In the genomic region with DNA sequence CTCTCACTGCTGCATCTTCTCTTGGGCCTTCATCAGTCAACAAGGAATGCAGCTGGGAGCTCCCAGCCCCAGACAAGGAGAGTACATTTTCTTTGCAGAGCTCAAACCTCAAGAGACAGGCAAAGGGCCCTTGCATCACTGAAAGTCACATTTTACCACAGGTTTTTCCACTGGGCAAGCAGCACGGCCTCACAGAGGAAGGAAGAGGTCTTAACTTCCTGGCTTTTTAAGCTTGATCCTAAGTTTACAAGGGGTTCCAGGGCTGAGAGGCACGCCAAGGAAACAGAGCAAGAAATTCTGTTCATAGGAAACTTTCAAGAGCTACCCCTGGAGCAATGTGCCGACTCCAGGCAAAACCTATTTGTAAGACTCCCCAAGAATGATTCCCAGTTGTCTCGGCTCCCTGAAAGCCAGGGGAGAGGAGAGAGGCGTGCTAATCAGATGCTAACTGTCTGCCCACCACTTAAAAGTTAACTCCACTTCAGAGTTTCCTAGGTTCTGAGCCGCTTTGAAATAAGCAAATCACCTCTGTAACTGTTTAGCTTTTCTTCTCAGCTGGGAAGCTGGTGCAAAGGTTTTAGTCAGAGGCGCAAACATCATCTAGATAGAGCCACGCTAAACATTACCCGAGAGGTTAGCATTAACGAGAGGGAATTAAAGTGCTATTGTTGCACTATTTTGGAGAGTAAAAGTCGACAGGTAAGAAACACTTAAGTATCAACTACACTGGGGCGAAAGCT, we compare ENCODE assay signal across 14 mouse cellular contexts. TPM values are rescaled to one million over a fixed set of nuclear protein-coding genes. Genes with fewer than 3 reads are reported as not detected.
DNase-seq lines count a peak whose midpoint lies in the region; ATAC-seq and TF ChIP-seq lines count a peak whose summit lies in the region.
"Had no signal": no experiment of that assay in that cellular context is flagged by ENCODE, and none has a peak within 500 bp of the region (broad histone marks: within the 10 kb centered on the region; RNA-seq: fewer than 3 reads in every experiment).

No protein-coding gene starts in this region.

- no peak overlapping the region for H3K4me3 ChIP-seq in heart, embryonic 12.5 days
- no peak overlapping the region for H3K4me3 ChIP-seq in bone marrow macrophage, adult 2 months (ENCODE audit: insufficient read depth, low read length)
- H3K4me3 ChIP-seq in limb, embryonic 10.5 days = no peak overlapping the region
- H3K4me3 ChIP-seq: forebrain, embryonic 13.5 days; hindbrain, embryonic 15.5 days; left cerebral cortex, adult 2 months; midbrain, embryonic 15.5 days; neural tube, embryonic 12.5 days had no signal

- no peak for TF ChIP-seq CTCF in bone marrow macrophage, adult 2 months (IDR thresholded peaks at IDR 0.05; ENCODE audit: low read depth, low read length)

- peak overlapping the region; percentile 42; the same call in 1 of the 2 replicates for H3K27ac ChIP-seq in heart, embryonic 12.5 days (ENCODE audit: poor library complexity, severe bottlenecking)
- H3K27ac ChIP-seq in bone marrow macrophage, adult 2 months (ENCODE audit: insufficient read depth, low read depth, low read length) = peak overlapping the region; percentile 1; the same call in 1 of the 2 replicates
- H3K27ac ChIP-seq in limb, embryonic 10.5 days = peak overlapping the region; percentile 47; the same call in 1 of the 2 replicates
- H3K27ac ChIP-seq: forebrain, embryonic 13.5 days; hindbrain, embryonic 15.5 days; left cerebral cortex, adult 2 months; liver, embryonic 14.5 days; midbrain, embryonic 15.5 days; neural tube, embryonic 12.5 days had no signal

- WGBS in heart, embryonic 12.5 days = 33% methylated on average over 12 of the region's 12 CpGs
- 42% methylated on average over 12 of the region's 12 CpGs for WGBS in limb, embryonic 10.5 days

- H3K9ac ChIP-seq in heart, embryonic 12.5 days = no peak overlapping the region
- H3K9ac ChIP-seq: forebrain, embryonic 13.5 days; hindbrain, embryonic 15.5 days; liver, embryonic 14.5 days; midbrain, embryonic 15.5 days; neural tube, embryonic 12.5 days had no signal

- no peaks in the 10 kb centered on the region for H3K9me3 ChIP-seq in heart, embryonic 12.5 days (replicated peaks)
- no peaks in the 10 kb centered on the region for H3K9me3 ChIP-seq in limb, embryonic 10.5 days (replicated peaks)
- H3K9me3 ChIP-seq: forebrain, embryonic 13.5 days; hindbrain, embryonic 15.5 days; midbrain, embryonic 15.5 days; neural tube, embryonic 12.5 days had no signal

- no peaks in the 10 kb centered on the region for H3K27me3 ChIP-seq in heart, embryonic 12.5 days (replicated peaks)
- H3K27me3 ChIP-seq in limb, embryonic 10.5 days (ENCODE audit: low read depth, poor library complexity, severe bottlenecking) = no peaks in the 10 kb centered on the region
- H3K27me3 ChIP-seq: forebrain, embryonic 13.5 days; hindbrain, embryonic 15.5 days; midbrain, embryonic 15.5 days; neural tube, embryonic 12.5 days had no signal

- H3K4me1 ChIP-seq in heart, embryonic 12.5 days (replicated peaks) = peaks cover 16% of the 10 kb centered on the region
- H3K4me1 ChIP-seq in bone marrow macrophage, adult 2 months (ENCODE audit: control insufficient read depth, insufficient read depth, low read length) = peaks cover 20% of the 10 kb centered on the region
- peaks cover 19% of the 10 kb centered on the region for H3K4me1 ChIP-seq in limb, embryonic 10.5 days
- H3K4me1 ChIP-seq: neural tube, embryonic 12.5 days had no signal

- no peak for ATAC-seq in heart, embryonic 12.5 days (ENCODE audit: insufficient number of reproducible peaks, low FRiP score)
- ATAC-seq: forebrain, embryonic 13.5 days had no signal

- no peak for DNase-seq in heart, adult 9 months (ENCODE audit: low spot score in 2 of 2)
- peak; percentile 38 for DNase-seq in kidney, adult 18-20 months
- DNase-seq in limb, embryonic 10.5 days (ENCODE audit: low spot score) = no peak
- DNase-seq in adrenal gland, postnatal 14 days = no peak
- no peak for DNase-seq in thymus, postnatal 36 days
- DNase-seq: cerebellum, adult 2 months had no signal

- H3K36me3 ChIP-seq in heart, embryonic 12.5 days = no peaks in the 10 kb centered on the region
- no peaks in the 10 kb centered on the region for H3K36me3 ChIP-seq in limb, embryonic 10.5 days
- H3K36me3 ChIP-seq: hindbrain, embryonic 15.5 days; midbrain, embryonic 15.5 days; neural tube, embryonic 12.5 days had no signal

- 0 out of 2 replicates have a peak overlapping the region, but pooled peaks have one; percentile 4 for H3K4me2 ChIP-seq in heart, embryonic 12.5 days
- H3K4me2 ChIP-seq: forebrain, embryonic 13.5 days; hindbrain, embryonic 15.5 days; midbrain, embryonic 15.5 days; neural tube, embryonic 12.5 days had no signal

- TF ChIP-seq POLR2A in bone marrow macrophage, adult 2 months (IDR thresholded peaks at IDR 0.05; ENCODE audit: borderline replicate concordance, low read depth, low read length) = no peak

RNA-seq across cellular contexts. Expression of a gene that starts 29.4 kb away (rescaled TPM):
- 18.9 and 19.5 TPM in 2 replicates for polyA plus RNA-seq in heart, embryonic 12.5 days (2016; fragmentation: Nextera tagmentation; extraction: Ambion mirVana)
- 13.0 and 16.2 TPM in 2 replicates for polyA plus RNA-seq in bone marrow macrophage, adult 2 months (2012; ENCODE audit: insufficient read depth, insufficient read length, missing spikeins)
- 30.6 and 31.1 TPM in 2 replicates for polyA plus RNA-seq in limb, embryonic 10.5 days (2016; fragmentation: Nextera tagmentation; extraction: Ambion mirVana)
- 15.6 and 15.7 TPM in 2 replicates for total RNA-seq in adrenal gland, postnatal 14 days (2021)

RNA-seq across cellular contexts. Expression of a gene that starts 29.6 kb away (rescaled TPM):
- 11.6 and 13.3 TPM in 2 replicates for polyA plus RNA-seq in heart, embryonic 12.5 days (2016; fragmentation: Nextera tagmentation; extraction: Ambion mirVana)
- polyA plus RNA-seq in bone marrow macrophage, adult 2 months (2012; ENCODE audit: insufficient read depth, insufficient read length, missing spikeins) = 12.8 and 16.6 TPM in 2 replicates
- polyA plus RNA-seq in limb, embryonic 10.5 days (2016; fragmentation: Nextera tagmentation; extraction: Ambion mirVana) = 22.9 and 23.1 TPM in 2 replicates
- 11.6 and 13.0 TPM in 2 replicates for total RNA-seq in adrenal gland, postnatal 14 days (2021)
